Mouse (Mus musculus): ENCODE results near the gene Tbc1d7. TPM values are rescaled to one million over a fixed set of nuclear protein-coding genes. Genes with fewer than 3 reads are reported as not detected.

The Tbc1d7 gene
- total RNA-seq (2021): 10 to 100 TPM; 32.0 to 35.5 TPM

GRCm38 (mm10) chr13:43171020-43171710, at the start of gene Tbc1d7:
Gene Tbc1d7 (minus strand): TSS chr13:43171501.
- intact Hi-C loops (cut with DNase I): loop anchor here (5.0 kb wide), 1 partner anchor 566 kb away; no protein-coding TSS in a partner anchor
- DNase-seq: peak; percentile 99

GRCm38 (mm10) chr13:43220635-43221034, 49.3 kb upstream of the Tbc1d7 start:
- no peak for DNase-seq

GRCm38 (mm10) chr13:43218764-43219163, 47.5 kb upstream of the Tbc1d7 start:
- intact Hi-C loops (cut with DNase I): no loop called here
- no peak for DNase-seq

More at GRCm38 (mm10) chr13:43220635-43221034, 49.3 kb upstream of the Tbc1d7 start:
- intact Hi-C loops (cut with DNase I): no loop called here

GRCm38 (mm10) chr13:43218284-43218683, 47.0 kb upstream of the Tbc1d7 start:
- intact Hi-C loops (cut with DNase I): no loop called here
- DNase-seq: no peak

GRCm38 (mm10) chr13:43217686-43218085, 46.4 kb upstream of the Tbc1d7 start:
- DNase-seq: no peak
- intact Hi-C loops (cut with DNase I): no loop called here

GRCm38 (mm10) chr13:43217059-43217458, 45.8 kb upstream of the Tbc1d7 start:
- DNase-seq: no peak
- intact Hi-C loops (cut with DNase I): no loop called here

GRCm38 (mm10) chr13:43215994-43216706, 44.8 kb upstream of the Tbc1d7 start:
- intact Hi-C loops (cut with DNase I): no loop called here
- DNase-seq: no peak

GRCm38 (mm10) chr13:43215144-43215993, 44.1 kb upstream of the Tbc1d7 start:
- intact Hi-C loops (cut with DNase I): no loop called here
- no peak for DNase-seq

GRCm38 (mm10) chr13:43212338-43212737, 41.0 kb upstream of the Tbc1d7 start:
- intact Hi-C loops (cut with DNase I): no loop called here
- peak in 1 of 2 experiments; percentile 58 for DNase-seq

- intact Hi-C loops (cut with DNase I): no loop called here
- DNase-seq: no peak
Measured at GRCm38 (mm10) chr13:43210956-43211355, 39.7 kb upstream of the Tbc1d7 start.

GRCm38 (mm10) chr13:43209560-43209959, 38.3 kb upstream of the Tbc1d7 start:
- no peak for DNase-seq
- intact Hi-C loops (cut with DNase I): no loop called here

GRCm38 (mm10) chr13:43208914-43209439, 37.7 kb upstream of the Tbc1d7 start:
- DNase-seq: no peak
- intact Hi-C loops (cut with DNase I): no loop called here

- intact Hi-C loops (cut with DNase I): no loop called here
- DNase-seq: no peak
Measured at GRCm38 (mm10) chr13:43206118-43206683, 34.9 kb upstream of the Tbc1d7 start.

GRCm38 (mm10) chr13:43203641-43204040, 32.3 kb upstream of the Tbc1d7 start:
- intact Hi-C loops (cut with DNase I): loop anchor here (2.0 to 5.0 kb wide), 3 partner anchors 34 to 119 kb away; no protein-coding TSS in a partner anchor
- DNase-seq: no peak

GRCm38 (mm10) chr13:43203234-43203633, 31.9 kb upstream of the Tbc1d7 start:
- peak; percentile 52 to 61 for DNase-seq
- intact Hi-C loops (cut with DNase I): loop anchor here (2.0 to 5.0 kb wide), 3 partner anchors 34 to 119 kb away; no protein-coding TSS in a partner anchor

- no peak for DNase-seq
- intact Hi-C loops (cut with DNase I): loop anchor here (2.0 to 5.0 kb wide), 3 partner anchors 35 to 120 kb away; no protein-coding TSS in a partner anchor
Measured at GRCm38 (mm10) chr13:43202351-43202750, 31.1 kb upstream of the Tbc1d7 start.

GRCm38 (mm10) chr13:43201033-43201432, 29.7 kb upstream of the Tbc1d7 start:
- peak in 1 of 2 experiments; percentile 50 for DNase-seq
- intact Hi-C loops (cut with DNase I): loop anchor here (5.0 kb wide), 2 partner anchors 36 to 121 kb away; no protein-coding TSS in a partner anchor

GRCm38 (mm10) chr13:43200473-43200872, 29.2 kb upstream of the Tbc1d7 start:
- intact Hi-C loops (cut with DNase I): loop anchor here (5.0 kb wide), 2 partner anchors 37 to 122 kb away; no protein-coding TSS in a partner anchor
- DNase-seq: no peak

GRCm38 (mm10) chr13:43199749-43200148, 28.4 kb upstream of the Tbc1d7 start:
- DNase-seq: peak; percentile 36 to 61
- intact Hi-C loops (cut with DNase I): loop anchor here (5.0 kb wide), 2 partner anchors 38 to 123 kb away; no protein-coding TSS in a partner anchor

GRCm38 (mm10) chr13:43199282-43199681, 28.0 kb upstream of the Tbc1d7 start:
- no peak for DNase-seq
- intact Hi-C loops (cut with DNase I): no loop called here

Measured in heart, postnatal 36 days (tissue).